Mouse (Mus musculus): ENCODE measurements around the gene Bdh1. TPM values are rescaled to one million over a fixed set of nuclear protein-coding genes. Genes with fewer than 3 reads are reported as not detected.

Bdh1 gene
- polyA plus RNA-seq (2017; shearing (Covaris generic)) = 49.8 TPM

GRCm38 (mm10) chr16:31422000-31422399, at the start of gene Bdh1:
Gene Bdh1 (plus strand): TSS chr16:31422280.

Other genes with a start within 250 kb of the Bdh1 start
- 32.8 TPM for gene Acap2, start 221.0 kb upstream of the Bdh1 start, polyA plus RNA-seq (2017; shearing (Covaris generic))
- 18.0 TPM for gene Ppp1r2, start 147.0 kb upstream of the Bdh1 start, polyA plus RNA-seq (2017; shearing (Covaris generic))
- gene Apod, start 107.5 kb upstream of the Bdh1 start, polyA plus RNA-seq (2017; shearing (Covaris generic)) = not detected
- 21.7 TPM for gene Dlg1, start 241.2 kb downstream of the Bdh1 start, polyA plus RNA-seq (2017; shearing (Covaris generic))

Data from inflammation-experienced regulatory T-cells, adult 16 weeks (primary cell).